Mouse (Mus musculus): ENCODE measurements around the gene Zfp57. TPM values are rescaled to one million over a fixed set of nuclear protein-coding genes. Genes with fewer than 3 reads are reported as not detected.
"Not testable (repeated sequence)": the region's sequence is repeated elsewhere in the genome, so short reads cannot be mapped to it uniquely, and the experiment has no call there.

Gene Zfp57
- total RNA-seq, 2 experiments from 2014 or later, result 16.7 to 17.8 TPM

DNA sequence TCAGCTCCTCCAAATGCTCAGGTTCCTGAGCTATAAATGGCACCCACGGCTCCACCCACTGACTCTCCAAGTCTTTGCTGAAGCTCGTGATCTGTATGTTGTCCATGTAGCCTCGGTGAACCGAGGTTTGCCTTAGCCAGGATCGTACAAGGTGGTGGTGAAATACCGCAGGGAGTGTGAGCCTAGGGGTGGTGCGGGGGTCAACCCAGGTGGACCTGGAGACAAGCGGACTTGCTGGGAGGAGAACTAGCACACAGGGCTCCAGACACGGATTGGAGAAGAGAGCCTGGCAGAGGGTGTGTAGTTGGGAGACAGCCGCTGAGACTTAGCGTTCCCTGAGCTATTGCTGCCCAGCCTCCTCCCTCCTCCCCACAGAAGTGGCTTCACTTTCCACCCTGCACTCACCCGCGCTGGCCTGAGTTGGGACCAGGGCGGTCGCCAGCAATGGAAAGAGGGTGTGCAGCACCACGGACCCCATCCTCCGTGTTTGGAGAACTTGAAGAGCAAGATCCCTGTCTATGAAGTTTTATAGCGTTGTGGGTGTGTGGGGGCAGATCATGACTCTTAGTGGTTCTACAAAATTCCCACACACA is 19.6 kb upstream of the Zfp57 start, which contains the start of gene 2410137M14Rik:
TSS of gene 2410137M14Rik (minus strand) at position 17 of the 593 bp plus-strand sequence.
- intact Hi-C loops (cut with DNase I), result no loop called here
- TF ChIP-seq CTCF (IDR thresholded peaks at IDR 0.05), result no peak
- Histone ChIP-seq H3K4me3 (peak within 1 kb of the TSS; percentile 41), H3K27ac (peak within 1 kb of the TSS; percentile 78)
- peak; percentile 25 to 35 for DNase-seq (ENCODE audit: extremely low spot score in 1 of 2, low spot score in 2 of 2)

DNA sequence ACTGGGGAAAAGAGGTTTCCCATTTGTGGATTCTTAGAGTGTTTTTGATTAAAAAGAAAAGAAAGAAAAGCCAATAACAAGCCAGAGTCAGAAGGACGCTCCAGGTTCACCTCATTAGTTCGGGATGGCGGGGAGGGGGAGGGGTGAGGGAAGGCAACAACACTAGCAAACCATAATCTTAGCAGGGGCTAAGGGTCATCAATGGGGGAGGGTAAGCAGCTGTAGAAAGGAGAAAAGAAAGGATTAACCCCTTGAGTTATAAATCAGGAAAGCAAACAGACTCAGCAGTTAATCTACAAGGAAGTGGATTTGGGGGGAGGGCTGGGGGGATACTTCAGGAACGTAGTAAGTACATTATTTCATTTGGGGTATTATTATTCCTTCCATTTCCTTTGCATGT is 19.1 kb upstream of the Zfp57 start:
- Histone ChIP-seq H3K27ac (no peak overlapping the region), H3K4me3 (peak overlapping the region; percentile 41; the same call in 1 of the 2 replicates)
- no peak for DNase-seq (ENCODE audit: extremely low spot score in 1 of 2, low spot score in 2 of 2)
- intact Hi-C loops (cut with DNase I), result no loop called here
- TF ChIP-seq CTCF (IDR thresholded peaks at IDR 0.05), result no peak

DNA sequence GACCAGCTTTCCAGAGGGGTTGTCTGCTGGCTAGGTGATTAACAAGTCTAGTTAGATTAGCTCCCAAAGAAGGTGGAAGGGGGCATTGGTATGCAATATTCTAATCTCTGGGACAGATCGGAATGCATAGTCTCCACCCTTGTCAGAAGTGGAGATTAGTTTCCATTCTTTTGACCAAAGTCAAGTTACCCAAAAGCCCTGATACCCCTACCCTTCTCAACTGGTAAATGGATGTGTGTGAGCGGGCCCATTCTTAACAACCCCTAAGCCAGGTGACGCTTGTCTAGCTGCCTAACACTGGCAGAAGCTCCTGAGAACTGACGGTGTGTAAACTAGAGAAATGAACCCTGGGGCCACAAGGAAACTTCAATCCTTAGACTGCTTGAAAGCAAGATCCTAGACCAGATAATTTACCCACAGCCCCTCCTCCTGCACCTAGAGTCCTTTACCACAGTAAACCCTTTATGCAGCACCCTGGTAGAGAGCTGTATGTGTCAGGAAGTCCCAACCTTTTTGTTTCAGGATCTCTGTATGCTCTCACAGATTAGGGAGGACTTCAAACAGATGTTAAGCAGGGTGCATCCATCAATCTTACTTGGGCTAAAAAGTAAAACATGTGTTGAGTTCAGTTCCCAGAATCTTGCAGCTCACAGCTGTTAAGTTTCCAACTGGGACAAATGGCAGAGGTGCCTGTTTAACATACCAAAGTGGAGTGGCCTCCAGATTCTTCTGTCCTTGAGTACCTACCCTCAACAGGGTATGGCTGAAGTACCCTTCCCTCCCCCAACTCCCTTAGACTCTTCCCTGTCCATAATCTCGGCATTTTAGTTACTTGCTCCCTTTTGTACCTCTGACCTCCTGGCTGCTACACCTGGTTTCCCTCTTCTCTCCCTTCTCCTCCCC is 18.5 kb upstream of the Zfp57 start:
- Histone ChIP-seq H3K4me3 (no peak overlapping the region), H3K27ac (no peak overlapping the region)
- TF ChIP-seq CTCF (IDR thresholded peaks at IDR 0.05), result no peak
- intact Hi-C loops (cut with DNase I), result no loop called here
- no peak for DNase-seq (ENCODE audit: extremely low spot score in 1 of 2, low spot score in 2 of 2)

DNA sequence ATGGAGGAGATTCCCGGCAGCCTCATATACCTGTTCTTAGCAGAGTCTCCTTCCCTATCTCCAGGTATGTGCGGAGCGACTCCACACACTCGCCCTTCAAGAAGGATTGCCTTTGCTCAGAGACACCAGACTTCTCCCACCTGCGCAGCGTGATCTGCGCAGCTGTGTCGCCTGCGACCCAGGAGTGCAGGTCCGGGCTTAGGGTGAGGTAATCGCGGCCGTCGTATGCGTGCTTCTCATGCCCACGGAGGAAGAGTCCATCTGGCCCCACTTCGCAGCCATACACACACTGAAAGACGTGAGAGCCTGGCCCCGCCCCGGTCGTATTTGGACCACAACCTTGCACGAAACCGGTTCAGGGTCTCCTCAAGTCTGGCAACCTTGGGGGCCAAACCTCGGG is 12.5 kb upstream of the Zfp57 start:
- intact Hi-C loops (cut with DNase I), result no loop called here
- H3K4me3 ChIP-seq, result peak overlapping the region; percentile 23
- no peak for DNase-seq (ENCODE audit: extremely low spot score in 1 of 2, low spot score in 2 of 2)
- H3K27ac ChIP-seq, result no peak overlapping the region
- no peak for TF ChIP-seq CTCF (IDR thresholded peaks at IDR 0.05)

DNA sequence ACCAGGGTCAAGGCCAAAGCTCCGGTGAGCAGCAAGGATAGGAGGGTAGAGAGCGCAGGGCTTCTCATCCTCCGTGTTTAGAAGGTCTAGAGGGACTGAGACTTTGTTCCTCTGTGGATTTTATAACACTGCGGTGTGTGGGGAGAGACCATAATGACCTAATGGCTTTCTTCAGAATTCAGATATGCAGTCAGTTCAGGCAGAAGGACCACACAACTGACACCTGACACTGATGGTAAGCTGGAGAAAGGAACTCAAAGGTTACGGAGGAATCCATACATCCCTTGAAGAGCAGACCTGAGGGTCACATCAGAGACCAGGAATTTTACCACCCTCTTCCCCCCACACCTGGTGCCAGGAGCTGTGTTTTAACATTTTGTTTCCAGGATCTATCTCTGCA is 11.5 kb upstream of the Zfp57 start, which contains the start of gene H2-M5:
TSS of gene H2-M5 (minus strand) at position 101 of the 400 bp plus-strand sequence.
- H3K27ac ChIP-seq, result no peak within 1 kb of the TSS
- DNase-seq (ENCODE audit: extremely low spot score in 1 of 2, low spot score in 2 of 2), result no peak
- intact Hi-C loops (cut with DNase I), result no loop called here
- H3K4me3 ChIP-seq, result peak within 1 kb of the TSS; percentile 23
- TF ChIP-seq CTCF (IDR thresholded peaks at IDR 0.05), result no peak

DNA sequence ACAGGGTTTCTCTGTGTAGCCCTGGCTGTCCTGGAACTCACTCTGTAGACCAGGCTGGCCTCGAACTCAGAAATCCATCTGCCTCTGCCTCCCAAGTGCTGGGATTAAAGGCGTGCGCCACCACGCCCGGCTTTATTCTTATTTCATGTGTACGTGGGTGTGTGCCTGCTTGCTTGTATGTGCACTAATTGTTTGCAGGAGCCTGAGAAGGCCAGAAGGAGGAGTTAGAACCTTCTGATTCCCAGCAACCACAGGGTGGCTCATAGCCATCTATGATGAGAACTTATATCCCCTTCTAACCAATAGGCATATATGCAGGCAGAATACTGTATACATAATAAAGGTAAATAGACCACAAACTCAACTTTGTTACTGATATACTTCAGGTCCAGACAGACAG is 10.3 kb upstream of the Zfp57 start:
- H3K4me3 ChIP-seq; H3K27ac ChIP-seq; intact Hi-C loops (cut with DNase I): not testable (repeated sequence)

DNA sequence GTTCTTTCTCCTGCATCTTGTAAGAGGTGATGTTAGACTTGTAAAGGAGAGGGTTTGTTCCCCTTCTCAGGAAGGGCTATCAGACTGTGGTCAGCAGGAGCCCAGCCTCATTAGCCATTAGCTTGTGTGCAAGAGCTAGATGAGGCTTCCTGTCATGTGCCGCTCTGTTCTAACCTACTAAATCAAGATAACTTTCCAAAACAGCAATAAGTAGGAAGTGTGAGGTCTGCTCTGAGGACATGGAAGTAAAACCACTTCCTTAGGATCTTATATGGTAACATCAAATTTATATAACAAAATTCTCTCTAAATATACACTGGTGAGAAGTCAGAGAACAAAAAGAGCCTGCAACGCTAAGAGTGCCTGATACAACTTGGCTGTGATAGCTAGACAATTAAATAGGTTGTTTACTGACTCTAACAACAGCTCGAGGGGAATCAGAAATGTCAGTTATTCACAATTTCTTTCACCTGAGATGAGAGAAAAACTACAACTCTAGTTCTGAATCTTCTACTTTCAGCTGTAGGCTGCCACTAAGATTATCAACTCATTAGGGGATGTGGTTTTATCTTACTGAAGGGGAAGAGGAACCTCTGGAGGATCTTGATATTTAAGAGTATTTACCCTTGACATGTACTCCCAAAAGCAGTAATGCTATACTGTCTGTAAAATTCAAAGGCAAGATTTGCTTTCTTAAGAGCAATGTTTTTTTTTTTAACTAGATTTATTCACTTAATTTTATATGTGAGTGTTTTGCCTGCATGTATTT is 8.4 kb upstream of the Zfp57 start:
- no peak for DNase-seq (ENCODE audit: extremely low spot score in 1 of 2, low spot score in 2 of 2)
- intact Hi-C loops (cut with DNase I), result no loop called here
- H3K27ac ChIP-seq, result peak overlapping the region; percentile 62; the same call in 1 of the 2 replicates
- no peak overlapping the region for H3K4me3 ChIP-seq
- no peak for TF ChIP-seq CTCF (IDR thresholded peaks at IDR 0.05)

More for the DNA sequence above, 10.3 kb upstream of the Zfp57 start:
- not testable (repeated sequence) for DNase-seq (ENCODE audit: extremely low spot score in 1 of 2, low spot score in 2 of 2)

DNA sequence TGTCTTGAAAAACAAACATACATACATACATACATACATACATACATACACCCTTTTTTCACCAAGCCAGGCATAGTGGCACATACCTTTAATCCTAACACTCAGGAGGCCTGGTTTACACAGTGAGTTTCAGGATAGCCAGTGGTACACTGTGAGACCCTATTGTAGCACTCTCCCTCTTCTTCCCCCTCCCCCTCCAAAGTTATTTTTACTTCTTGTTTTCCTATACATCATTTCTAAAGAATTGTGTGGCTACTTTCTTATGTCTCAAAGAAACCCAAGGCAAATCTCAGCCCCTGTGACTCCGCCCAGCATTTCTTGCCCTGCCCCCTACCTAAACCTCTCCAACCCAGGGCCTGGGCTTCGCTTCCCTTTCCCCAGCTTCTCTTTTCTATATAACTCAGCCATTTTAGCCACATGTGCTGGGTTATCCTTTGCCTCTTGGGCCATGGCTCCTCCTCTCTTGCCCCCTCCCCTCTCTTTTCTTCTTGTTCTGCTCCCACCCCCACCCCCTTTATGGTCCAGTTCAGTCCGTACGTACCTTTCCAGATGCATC is 7.1 kb upstream of the Zfp57 start:
- no peak for DNase-seq (ENCODE audit: extremely low spot score in 1 of 2, low spot score in 2 of 2)
- Histone ChIP-seq H3K27ac (no peak overlapping the region), H3K4me3 (no peak overlapping the region)
- TF ChIP-seq CTCF (IDR thresholded peaks at IDR 0.05), result no peak
- intact Hi-C loops (cut with DNase I), result loop anchor here (2.0 kb wide), 1 partner anchor 79 kb away; no protein-coding TSS in a partner anchor

DNA sequence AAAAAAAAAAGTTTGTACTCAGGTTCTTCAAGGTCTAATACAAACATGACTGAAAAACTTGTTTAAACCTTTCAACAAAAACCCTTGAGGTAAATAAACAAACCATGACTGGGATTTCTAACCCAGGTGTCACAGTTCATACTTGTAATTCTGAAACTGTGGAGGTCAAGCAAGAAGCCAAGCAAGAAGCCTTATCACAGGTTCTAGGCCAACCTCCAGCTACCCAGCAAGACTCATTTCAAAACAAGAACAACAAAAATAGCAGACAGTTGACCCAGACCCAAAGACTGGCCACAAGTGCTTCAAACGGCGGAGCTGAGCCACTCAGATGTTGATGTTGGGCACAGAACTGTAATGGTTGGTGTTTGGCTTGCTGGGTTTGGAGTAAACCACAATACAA is 6.4 kb upstream of the Zfp57 start:
- TF ChIP-seq CTCF (IDR thresholded peaks at IDR 0.05), result no peak
- DNase-seq (ENCODE audit: extremely low spot score in 1 of 2, low spot score in 2 of 2), result no peak
- intact Hi-C loops (cut with DNase I), result loop anchor here (2.0 kb wide), 1 partner anchor 80 kb away; no protein-coding TSS in a partner anchor
- no peak overlapping the region for H3K27ac ChIP-seq
- H3K4me3 ChIP-seq, result no peak overlapping the region

DNA sequence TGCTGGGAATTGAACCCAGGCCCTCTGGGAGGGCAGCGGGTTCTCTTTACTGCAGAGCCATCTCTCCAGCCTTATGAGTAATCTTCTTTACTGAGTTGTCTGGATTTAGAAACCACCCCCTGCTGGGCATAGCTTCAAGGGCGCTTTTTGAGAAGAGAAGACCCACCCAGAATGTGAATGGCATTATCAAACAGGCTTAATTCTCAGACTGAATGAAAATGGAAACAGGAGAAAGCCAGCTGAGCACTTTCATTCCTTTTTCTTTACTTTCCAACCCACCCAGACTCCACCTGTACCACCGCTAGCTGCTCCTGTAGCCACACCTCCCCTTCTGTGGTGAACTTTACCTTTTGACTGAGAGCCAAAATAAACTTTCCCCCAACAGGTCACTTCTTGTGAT is 5.5 kb upstream of the Zfp57 start:
- TF ChIP-seq CTCF (IDR thresholded peaks at IDR 0.05), result no peak
- intact Hi-C loops (cut with DNase I), result loop anchor here (2.0 to 5.0 kb wide), 2 partner anchors 38 to 81 kb away; partner anchors contain the start of genes Znrd1 and Znrd1as
- H3K4me3 ChIP-seq, result no peak overlapping the region
- H3K27ac ChIP-seq, result no peak overlapping the region
- no peak for DNase-seq (ENCODE audit: extremely low spot score in 1 of 2, low spot score in 2 of 2)

DNA sequence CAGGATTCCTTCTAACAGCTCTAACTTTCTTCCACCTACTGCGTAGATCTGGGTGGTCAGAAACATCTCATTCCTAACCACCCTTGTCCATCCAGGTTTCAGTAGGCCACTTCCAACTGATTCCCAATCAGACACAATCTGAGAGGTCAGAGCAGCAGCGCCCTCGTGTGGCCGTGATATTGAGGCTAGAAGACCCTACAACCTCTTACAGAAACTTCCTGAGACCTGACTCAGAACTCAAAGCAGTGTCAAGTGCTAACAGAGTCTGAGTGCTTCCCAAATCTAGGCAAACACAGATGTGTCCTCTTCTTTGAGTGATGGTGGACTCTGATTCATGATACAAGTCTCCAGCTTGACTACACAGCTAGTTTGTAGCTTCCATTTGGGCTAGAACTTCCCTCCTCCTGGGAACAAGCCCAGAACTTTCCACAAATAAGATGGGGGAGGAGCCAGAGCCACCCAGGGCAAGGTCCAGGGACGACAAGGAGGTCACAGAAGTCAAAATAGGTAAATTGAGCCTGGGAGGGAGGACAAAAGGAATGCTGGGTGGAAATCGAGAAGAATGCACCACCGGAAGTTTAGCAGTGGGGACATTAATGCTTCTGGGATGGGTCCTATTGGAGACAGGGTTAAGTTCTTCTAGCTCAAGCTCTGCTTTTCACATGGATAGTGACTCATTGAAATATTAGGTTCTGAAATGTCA is 3.8 kb upstream of the Zfp57 start:
- no peak overlapping the region for H3K27ac ChIP-seq
- intact Hi-C loops (cut with DNase I), result loop anchor here (2.0 to 5.0 kb wide), 2 partner anchors 40 to 50 kb away; partner anchors contain the start of genes Znrd1 and Znrd1as
- no peak overlapping the region for H3K4me3 ChIP-seq
- peak; percentile 83 for TF ChIP-seq CTCF (IDR thresholded peaks at IDR 0.05)
- DNase-seq (ENCODE audit: extremely low spot score in 1 of 2, low spot score in 2 of 2), result peak; percentile 64 to 80
